Mouse (Mus musculus): ENCODE data around the gene Fancm.

- TF ChIP-seq GATA1 (IDR thresholded peaks at IDR 0.05; ENCODE audit: low read length) (no peak), TAL1 (IDR thresholded peaks at IDR 0.05; ENCODE audit: low read length) (no peak)
These were observed 1.5 kb downstream of the Fancm start for GRCm38 (mm10) chr12:65076906-65077305.

Measured in erythroblast, embryonic 14.5 days (primary cell).